Mouse (Mus musculus) cortical plate, adult 2 months (tissue): Measurements from ENCODE around the gene Serpina3c. TPM values are rescaled to one million over a fixed set of nuclear protein-coding genes. Genes with fewer than 3 reads are reported as not detected.
"Not testable (repeated sequence)": the region's sequence is repeated elsewhere in the genome, so short reads cannot be mapped to it uniquely, and the experiment has no call there.

Experiments used
- H3K27ac ChIP-seq: fragments of 200-500 bp; 2 replicates; pipeline ENCODE4 v1.5.1; 2012; ENCODE audit warnings: low read length, control low read depth, inconsistent platforms; ENCODE audit not compliant: insufficient read depth
- H3K4me1 ChIP-seq: fragments of 200-500 bp; 2 replicates; pipeline ENCODE4 v1.6.1; 2011; ENCODE audit warnings: low read length; ENCODE audit not compliant: control insufficient read depth, insufficient read depth
- H3K4me3 ChIP-seq: fragments of 200-500 bp; 2 replicates; pipeline ENCODE4 v1.5.1; 2011; ENCODE audit warnings: mild to moderate bottlenecking, low read length, control low read depth; ENCODE audit not compliant: insufficient read depth
- CTCF ChIP-seq: fragments of 200-500 bp; IDR thresholded peaks from 2 replicates; pipeline ENCODE4 v1.5.1; 2011; ENCODE audit warnings: mild to moderate bottlenecking, control low read depth, low read length; ENCODE audit not compliant: insufficient read depth; ENCODE audit errors: extremely low read depth
- POLR2A ChIP-seq: fragments of 200-500 bp; IDR thresholded peaks from 2 replicates; pipeline ENCODE4 v1.6.1; 2011; ENCODE audit warnings: mild to moderate bottlenecking, low read length, control low read depth; ENCODE audit not compliant: insufficient read depth; ENCODE audit errors: extremely low read depth
- polyA plus RNA-seq: library from polyadenylated mRNA; depleted of rRNA; stranded (reverse); fragments of >200 nt; gene quantifications from 2 replicates; pipeline ENCODE4 v1.2.3, GENCODE M21; 2012; rRNA removed

The Serpina3c gene
- polyA plus RNA-seq, 1 experiment, result 0.04 TPM

DNA sequence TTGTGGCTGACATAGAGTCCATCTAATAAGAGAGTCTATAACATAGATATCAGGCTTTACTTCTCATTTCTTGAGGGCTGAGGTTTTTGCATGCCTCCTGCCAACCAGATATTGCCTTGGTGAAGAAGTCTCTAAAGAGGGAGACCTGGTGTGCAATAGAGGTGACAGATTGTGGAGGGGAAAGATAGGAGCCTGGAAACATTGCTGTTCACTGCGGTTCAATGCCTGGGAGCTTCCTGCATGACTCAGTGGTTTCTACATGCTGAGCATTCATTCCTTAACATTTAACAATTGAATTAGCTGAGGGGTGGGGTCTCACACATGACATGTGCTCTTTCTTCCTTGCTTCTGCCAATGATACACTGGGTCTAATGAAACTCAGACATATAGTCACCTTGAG is 30.6 kb downstream of the Serpina3c start:
- TF ChIP-seq POLR2A, result no peak
- no peak for TF ChIP-seq CTCF
- H3K27ac ChIP-seq, result no peak overlapping the region
- no peaks in the 10 kb centered on the region for H3K4me1 ChIP-seq
- H3K4me3 ChIP-seq, result no peak overlapping the region

DNA sequence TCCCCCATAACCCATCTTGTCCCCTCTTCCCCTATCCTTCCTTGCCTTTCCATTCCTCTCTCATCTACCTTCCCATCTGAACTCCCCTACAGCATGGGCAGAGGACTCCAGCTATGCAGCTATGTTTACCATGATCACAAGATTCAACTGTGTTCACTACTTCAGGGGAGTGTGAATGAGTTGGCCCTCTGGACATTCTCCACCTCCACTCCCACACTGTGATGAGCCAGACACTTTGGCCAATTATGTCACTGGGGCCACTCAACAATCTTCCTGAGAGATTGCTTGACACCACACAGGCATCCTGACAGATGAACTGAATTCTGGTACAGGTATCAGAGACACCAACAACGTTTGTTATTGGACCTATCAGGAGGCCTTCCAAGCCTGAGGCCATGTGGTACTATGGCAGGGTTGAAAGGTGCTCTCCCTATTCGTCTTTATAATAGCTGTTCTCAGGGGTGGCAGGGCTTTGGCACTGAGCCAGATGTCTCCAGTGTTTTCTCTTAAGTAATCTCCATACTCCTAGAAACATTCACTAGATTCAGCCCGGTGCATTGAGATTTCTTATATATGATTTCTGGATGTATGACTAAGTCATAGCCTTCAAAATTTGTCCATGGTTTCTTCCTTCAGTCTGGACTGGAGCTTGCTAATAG is 38.6 kb downstream of the Serpina3c start:
- TF ChIP-seq POLR2A, result no peak
- Histone ChIP-seq H3K4me1 (no peaks in the 10 kb centered on the region), H3K4me3 (no peak overlapping the region), H3K27ac (no peak overlapping the region)

DNA sequence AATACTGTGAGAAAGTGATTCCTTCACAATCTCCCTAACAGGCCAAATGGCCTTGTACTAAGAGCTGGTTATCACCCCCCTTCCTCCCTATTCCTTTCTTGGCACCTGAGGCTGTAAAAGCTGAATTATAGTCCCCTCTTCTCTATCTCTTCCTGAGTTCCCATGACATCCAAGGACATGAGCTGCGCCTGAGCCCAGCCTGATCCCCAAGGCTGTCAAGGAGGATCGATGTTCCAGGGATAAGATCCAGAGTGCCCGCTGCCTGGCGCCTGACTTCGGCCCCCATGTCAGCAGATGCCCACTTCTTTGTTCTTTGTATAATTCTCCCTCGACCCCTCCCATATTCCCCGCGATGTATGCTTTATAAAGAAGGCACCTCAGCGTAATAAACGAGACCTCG is 41.3 kb downstream of the Serpina3c start, which contains the start of gene Serpina3a:
Serpina3a (plus strand) TSS at position 392 of the 400 bp plus-strand sequence.
- not testable (repeated sequence) for H3K4me3 ChIP-seq, H3K27ac ChIP-seq, H3K4me1 ChIP-seq

DNA sequence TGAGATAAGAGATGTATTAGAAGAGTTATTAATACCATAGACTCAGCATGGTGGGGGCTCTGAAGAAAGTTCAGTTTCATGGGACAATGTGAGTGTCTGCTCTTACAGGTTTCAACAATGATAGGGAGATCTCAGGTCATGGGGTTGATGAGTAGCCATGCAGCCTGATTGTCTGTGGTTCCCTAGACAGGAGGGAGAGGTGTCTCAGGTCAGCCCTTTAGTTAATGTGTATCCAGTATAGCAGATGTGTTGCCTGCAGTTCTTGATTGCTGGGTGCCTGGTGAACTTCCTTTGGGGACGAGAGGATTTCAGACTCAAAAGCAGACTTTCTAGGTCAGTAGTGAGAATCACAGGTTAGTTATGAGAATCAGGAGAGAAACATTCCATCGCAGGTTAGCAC is 45.2 kb downstream of the Serpina3c start:
- Histone ChIP-seq H3K4me1 (no peaks in the 10 kb centered on the region), H3K27ac (no peak overlapping the region), H3K4me3 (no peak overlapping the region)
- TF ChIP-seq POLR2A (no peak), CTCF (no peak)

DNA sequence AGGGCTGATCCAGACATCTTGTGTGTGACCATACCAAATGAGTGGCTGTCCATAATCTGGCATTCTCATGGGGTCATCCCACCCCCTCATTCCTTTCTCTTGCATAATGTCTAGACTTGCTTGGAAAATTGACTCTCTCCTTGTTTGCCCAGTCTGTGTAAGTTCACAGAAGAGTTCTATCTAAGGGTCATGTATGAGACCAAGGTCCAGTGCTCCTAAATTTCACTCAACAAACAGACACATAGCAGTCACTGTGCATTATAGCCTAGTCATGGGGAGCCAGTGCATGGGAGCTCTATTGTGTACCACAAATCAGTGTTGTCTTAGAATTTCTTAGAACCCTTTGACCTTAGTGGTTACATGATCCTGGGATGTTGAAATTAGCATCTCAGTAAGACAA is 46.8 kb downstream of the Serpina3c start:
- H3K4me3 ChIP-seq, result no peak overlapping the region
- H3K4me1 ChIP-seq, result no peaks in the 10 kb centered on the region
- TF ChIP-seq CTCF (no peak), POLR2A (no peak)
- no peak overlapping the region for H3K27ac ChIP-seq

DNA sequence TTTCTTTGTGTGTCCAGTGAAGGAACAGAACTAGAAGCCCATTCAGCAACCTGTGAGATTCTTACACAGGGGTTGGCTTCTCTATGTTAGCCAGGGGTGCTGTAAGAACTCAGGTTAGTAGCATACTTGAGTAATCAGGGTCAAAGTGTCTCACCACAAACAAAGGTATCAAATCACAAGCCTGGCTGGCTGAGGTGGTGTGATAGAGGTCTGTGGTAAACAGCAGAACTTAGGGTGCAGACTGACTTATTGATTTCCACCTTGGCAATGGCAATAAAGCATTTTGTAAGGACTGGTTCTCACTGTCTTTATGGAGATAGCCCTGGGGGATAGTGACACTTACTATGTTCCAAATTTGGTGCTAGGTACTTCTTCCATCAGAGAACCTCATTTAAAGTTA is 47.8 kb downstream of the Serpina3c start:
- Histone ChIP-seq H3K4me1 (no peaks in the 10 kb centered on the region), H3K27ac (no peak overlapping the region), H3K4me3 (no peak overlapping the region)
- TF ChIP-seq CTCF, result no peak
- TF ChIP-seq POLR2A, result no peak

DNA sequence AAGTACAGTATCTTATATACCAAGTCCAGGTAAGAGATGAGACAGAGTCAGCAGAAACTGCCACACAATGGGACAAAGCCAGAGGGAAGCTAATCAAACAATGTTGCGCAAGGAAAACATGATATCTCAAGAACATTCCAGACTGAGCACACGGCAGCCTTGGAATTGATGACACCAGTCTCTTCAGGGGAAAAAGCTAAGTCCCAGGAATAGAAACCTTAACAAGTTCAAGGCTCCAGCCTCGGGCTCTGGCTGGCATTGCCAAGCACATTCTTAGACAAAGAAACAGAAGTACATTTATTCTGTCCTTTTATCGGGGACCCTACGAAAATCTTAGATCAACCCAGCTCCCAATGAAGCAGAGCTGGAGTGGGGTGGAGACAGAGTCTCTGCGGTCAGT is 52.9 kb downstream of the Serpina3c start, which contains the start of gene Serpina5:
Serpina5 (plus strand) TSS at position 346 of the 400 bp plus-strand sequence.
- H3K27ac ChIP-seq, result no peak within 1 kb of the TSS
- no peaks in the 10 kb centered on the region for H3K4me1 ChIP-seq
- H3K4me3 ChIP-seq, result no peak within 1 kb of the TSS
- TF ChIP-seq POLR2A (no peak), CTCF (no peak)

Other genes with a start within 250 kb of the Serpina3c start
- gene Serpina1c, start 249.0 kb downstream of the Serpina3c start, polyA plus RNA-seq, result not detected in 2 replicates
- not detected in 2 replicates for gene Serpina1e, start 194.9 kb downstream of the Serpina3c start, polyA plus RNA-seq
- not detected in 2 replicates for gene Serpina11, start 163.9 kb downstream of the Serpina3c start, polyA plus RNA-seq
- gene Serpina9, start 140.1 kb downstream of the Serpina3c start, polyA plus RNA-seq, result 0.04 and 3.8 TPM in 2 replicates
- gene Serpina12, start 109.4 kb downstream of the Serpina3c start, polyA plus RNA-seq, result 0.04 TPM in 1 of 2 replicates, not detected in the other
- not detected in 2 replicates for gene Serpina5, start 52.8 kb downstream of the Serpina3c start, polyA plus RNA-seq
- gene Serpina3a, start 41.1 kb downstream of the Serpina3c start, polyA plus RNA-seq, result not detected in 2 replicates
- gene Serpina3b, start 25.9 kb downstream of the Serpina3c start, polyA plus RNA-seq, result not detected in 2 replicates
- gene Serpina3f, start 60.7 kb upstream of the Serpina3c start, polyA plus RNA-seq, result not detected in 2 replicates
- 0.23 and 0.26 TPM in 2 replicates for gene Serpina3g, start 82.4 kb upstream of the Serpina3c start, polyA plus RNA-seq
- not detected in 2 replicates for gene Serpina3i, start 109.3 kb upstream of the Serpina3c start, polyA plus RNA-seq
- not detected in 2 replicates for gene Serpina3j, start 160.7 kb upstream of the Serpina3c start, polyA plus RNA-seq
- not detected in 2 replicates for gene Serpina3k, start 184.6 kb upstream of the Serpina3c start, polyA plus RNA-seq
- gene Serpina3m, start 184.6 kb upstream of the Serpina3c start, polyA plus RNA-seq, result not detected in 2 replicates